Mouse (Mus musculus) limb, embryonic 12.5 days (tissue): ENCODE data around the gene Gm10840. TPM values are rescaled to one million over a fixed set of nuclear protein-coding genes. Genes with fewer than 3 reads are reported as not detected.

Source experiments
- ATAC-seq: fragments of 200-750 bp; cut with Nextera tagmentation; 2 replicates; pipeline ENCODE4 v1.8.0; 2017; ENCODE audit warnings: low read depth, moderate TSS enrichment; ENCODE audit not compliant: insufficient number of reproducible peaks, insufficient read depth, low FRiP score, low TSS enrichment
- H3K27ac ChIP-seq: fragments of 300-500 bp; sonication (generic); 2 replicates; pipeline ENCODE4 v1.5.1; 2016; ENCODE audit warnings: mild to moderate bottlenecking, moderate library complexity
- H3K27me3 ChIP-seq: fragments of 300-500 bp; sonication (generic); 2 replicates; pipeline ENCODE4 v1.6.1; 2016; ENCODE audit warnings: mild to moderate bottlenecking, moderate library complexity
- H3K36me3 ChIP-seq: fragments of 300-500 bp; sonication (generic); 2 replicates; pipeline ENCODE4 v1.6.1; 2016; ENCODE audit warnings: mild to moderate bottlenecking, moderate library complexity
- H3K4me1 ChIP-seq: fragments of 300-500 bp; sonication (generic); replicated peaks from 2 replicates; pipeline ENCODE4 v1.6.1; 2016
- H3K4me2 ChIP-seq: fragments of 300-500 bp; sonication (generic); 2 replicates; pipeline ENCODE4 v1.6.1; 2016; ENCODE audit warnings: mild to moderate bottlenecking, moderate library complexity
- H3K4me3 ChIP-seq: fragments of 300-500 bp; sonication (generic); replicated peaks from 2 replicates; pipeline ENCODE4 v1.5.1; 2016; ENCODE audit warnings: mild to moderate bottlenecking
- H3K9ac ChIP-seq: fragments of 300-500 bp; sonication (generic); replicated peaks from 2 replicates; pipeline ENCODE4 v1.6.1; 2016; ENCODE audit warnings: mild to moderate bottlenecking, moderate library complexity
- H3K9me3 ChIP-seq: fragments of 300-500 bp; sonication (generic); 2 replicates; pipeline ENCODE4 v1.6.1; 2016; ENCODE audit warnings: mild to moderate bottlenecking, moderate library complexity
- WGBS: fragments of 180-500 bp; shearing (Covaris S2); methylation state at CpG from one replicate; pipeline ENCODE4 v1.1.7; 2016; 5-methylcytosine and 5-hydroxymethylcytosine counted together
- polyA plus RNA-seq: library from polyadenylated mRNA; unstranded; fragments of >200 nt; fragmentation: Nextera tagmentation; extraction: Ambion mirVana; gene quantifications from 2 replicates; pipeline ENCODE4 v1.2.1, GENCODE M21; 2016

The Gm10840 gene
- polyA plus RNA-seq, 1 experiment from 2014 or later, result not detected

DNA sequence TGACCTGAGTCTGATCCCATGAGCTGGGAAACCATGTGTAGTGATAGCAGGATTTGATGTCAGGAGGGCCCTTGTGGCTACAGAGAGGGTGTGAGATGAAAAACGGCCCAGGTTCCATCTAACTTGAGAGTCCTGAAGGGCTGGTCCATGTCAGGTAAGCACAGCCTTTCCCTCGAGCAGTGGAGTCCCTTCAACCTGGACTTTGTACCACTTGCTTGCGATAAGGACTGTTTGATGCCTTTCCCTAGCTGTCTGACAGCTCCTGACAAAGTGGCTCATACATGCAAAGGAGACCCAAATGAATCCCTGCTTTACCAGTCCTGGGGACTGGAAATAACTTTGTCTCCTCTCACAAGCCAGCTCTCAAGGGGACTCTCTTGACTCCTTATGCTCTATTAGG is 9.4 kb upstream of the Gm10840 start:
- Histone ChIP-seq H3K4me1 (peaks cover 6% of the 10 kb centered on the region; the same call in 1 of the 2 replicates), H3K27ac (no peak overlapping the region), H3K27me3 (no peaks in the 10 kb centered on the region), H3K9ac (no peak overlapping the region), H3K4me2 (no peak overlapping the region), H3K4me3 (no peak overlapping the region), H3K36me3 (peaks cover 91% of the 10 kb centered on the region), H3K9me3 (no peaks in the 10 kb centered on the region)
- WGBS, result 84% methylated on average over 3 of the region's 3 CpGs
- no peak for ATAC-seq

DNA sequence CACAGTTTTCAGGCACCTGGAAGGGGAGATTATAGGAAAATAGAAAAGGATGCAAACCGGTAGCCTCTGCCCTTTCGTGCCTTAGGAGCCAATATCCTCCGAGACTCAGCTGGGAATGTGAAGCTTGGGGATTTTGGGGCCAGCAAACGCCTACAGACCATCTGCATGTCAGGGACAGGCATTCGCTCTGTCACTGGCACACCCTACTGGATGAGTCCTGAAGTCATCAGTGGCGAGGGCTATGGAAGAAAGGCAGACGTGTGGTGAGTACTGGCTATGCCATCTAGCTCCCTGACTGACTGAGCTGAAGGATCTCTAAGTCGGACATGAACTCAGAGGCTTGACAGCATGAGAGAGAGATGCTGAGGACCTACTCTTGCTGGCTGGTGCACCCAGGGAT is 8.5 kb upstream of the Gm10840 start:
- Histone ChIP-seq H3K9ac (no peak overlapping the region), H3K27ac (no peak overlapping the region), H3K36me3 (peaks cover 100% of the 10 kb centered on the region), H3K9me3 (no peaks in the 10 kb centered on the region), H3K4me3 (no peak overlapping the region), H3K4me2 (no peak overlapping the region), H3K27me3 (no peaks in the 10 kb centered on the region), H3K4me1 (peaks cover 10% of the 10 kb centered on the region)
- ATAC-seq, result no peak
- 83% methylated on average over 8 of the region's 8 CpGs for WGBS

DNA sequence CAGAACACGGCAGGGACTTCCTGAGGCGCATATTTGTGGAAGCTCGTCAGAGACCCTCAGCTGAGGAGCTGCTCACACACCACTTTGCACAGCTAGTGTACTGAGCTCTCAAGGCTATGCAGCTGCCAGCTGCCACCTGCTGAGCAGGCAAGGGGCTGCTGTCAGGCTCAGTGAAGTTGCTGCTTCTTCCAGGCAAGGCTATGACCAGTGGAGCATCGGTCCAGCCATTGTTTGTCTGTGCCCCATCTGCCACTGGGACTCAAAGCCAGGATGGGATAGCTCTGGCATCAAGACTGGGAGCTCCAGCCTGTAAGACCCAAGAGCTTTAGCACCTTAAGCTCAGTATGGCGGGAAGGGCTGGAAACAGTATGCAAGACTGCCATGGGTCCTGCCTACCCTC is 6.6 kb upstream of the Gm10840 start:
- H3K9ac ChIP-seq, result no peak overlapping the region
- H3K36me3 ChIP-seq, result peaks cover 97% of the 10 kb centered on the region
- H3K4me3 ChIP-seq, result no peak overlapping the region
- ATAC-seq, result no peak
- no peaks in the 10 kb centered on the region for H3K27me3 ChIP-seq
- peaks cover 28% of the 10 kb centered on the region for H3K4me1 ChIP-seq
- no peak overlapping the region for H3K4me2 ChIP-seq
- no peaks in the 10 kb centered on the region for H3K9me3 ChIP-seq
- WGBS, result 78% methylated on average over 5 of the region's 5 CpGs
- H3K27ac ChIP-seq, result no peak overlapping the region

DNA sequence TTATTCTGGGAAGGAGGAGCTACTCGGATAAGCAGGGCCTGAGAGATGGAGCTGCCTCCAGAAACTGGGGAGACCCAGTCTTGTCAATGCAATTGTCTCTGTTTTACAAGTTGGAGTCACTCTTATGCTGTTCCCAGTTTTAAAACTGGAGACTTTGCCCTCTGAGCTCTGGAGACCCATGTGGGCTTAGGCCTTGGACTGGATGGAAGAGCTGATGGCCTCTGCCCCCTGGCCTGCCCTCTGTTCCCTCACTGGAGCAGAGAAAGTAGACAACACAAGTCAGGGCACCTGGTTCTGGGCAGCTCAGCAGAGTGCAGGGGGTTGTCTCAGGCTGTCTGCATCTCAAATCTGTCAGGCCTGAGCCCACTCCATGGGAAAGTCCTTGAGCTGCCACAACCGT is 5.9 kb upstream of the Gm10840 start:
- Histone ChIP-seq H3K4me2 (no peak overlapping the region), H3K9me3 (no peaks in the 10 kb centered on the region), H3K27me3 (no peaks in the 10 kb centered on the region), H3K27ac (no peak overlapping the region), H3K36me3 (peaks cover 90% of the 10 kb centered on the region), H3K4me1 (peaks cover 31% of the 10 kb centered on the region), H3K9ac (no peak overlapping the region), H3K4me3 (no peak overlapping the region)
- 79% methylated on average over 2 of the region's 2 CpGs for WGBS
- no peak for ATAC-seq

DNA sequence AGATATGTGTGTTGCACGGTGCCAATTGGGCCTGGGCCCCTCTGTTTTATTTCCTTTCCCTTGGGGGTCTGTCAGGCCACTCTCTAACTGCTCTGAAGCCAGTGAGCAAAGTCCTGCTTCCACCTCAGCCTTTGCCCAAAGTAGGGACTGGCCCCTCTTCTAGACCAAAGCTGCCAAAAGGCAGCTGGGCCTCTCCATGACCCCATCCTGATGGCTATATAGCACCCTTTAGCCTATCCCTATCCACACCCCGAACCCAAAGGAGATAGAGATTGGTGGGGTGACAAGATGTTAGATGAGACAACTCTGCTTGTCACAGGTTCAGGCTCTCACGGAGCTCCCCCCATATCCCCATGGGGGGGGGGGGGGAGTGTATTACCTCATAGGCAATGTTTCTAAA is 4.9 kb upstream of the Gm10840 start:
- Histone ChIP-seq H3K4me3 (no peak overlapping the region), H3K9me3 (no peaks in the 10 kb centered on the region), H3K9ac (no peak overlapping the region), H3K4me2 (no peak overlapping the region), H3K36me3 (peaks cover 81% of the 10 kb centered on the region), H3K27me3 (no peaks in the 10 kb centered on the region), H3K27ac (peak overlapping the region; percentile 56), H3K4me1 (peaks cover 31% of the 10 kb centered on the region)
- 43% methylated on average over 3 of the region's 3 CpGs for WGBS
- no peak for ATAC-seq

DNA sequence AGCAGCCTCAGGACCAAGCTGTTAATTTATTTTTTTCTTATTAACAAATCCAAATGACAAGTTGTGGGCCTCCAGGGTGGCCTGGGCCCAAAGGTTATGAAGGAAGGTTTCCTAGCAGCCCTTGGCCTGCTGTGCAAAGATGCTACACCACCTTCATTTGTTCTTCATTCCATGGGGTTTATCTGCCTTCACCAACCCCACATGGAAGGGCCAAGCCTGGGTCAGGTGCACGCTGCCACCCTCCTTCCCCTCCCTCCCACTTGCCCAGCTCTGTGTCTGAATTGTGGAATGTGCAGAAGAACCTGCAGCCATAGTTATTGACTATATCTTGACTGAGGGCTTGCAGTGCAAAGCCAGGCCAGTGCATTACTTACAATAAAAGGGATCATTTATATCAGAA is 4.4 kb upstream of the Gm10840 start:
- Histone ChIP-seq H3K4me1 (peaks cover 36% of the 10 kb centered on the region), H3K4me3 (no peak overlapping the region), H3K27ac (peak overlapping the region; percentile 56; the same call in 1 of the 2 replicates), H3K9ac (no peak overlapping the region), H3K27me3 (no peaks in the 10 kb centered on the region), H3K9me3 (no peaks in the 10 kb centered on the region), H3K36me3 (peaks cover 76% of the 10 kb centered on the region), H3K4me2 (no peak overlapping the region)
- 81% methylated on average over 1 of the region's 1 CpGs for WGBS
- ATAC-seq, result no peak

DNA sequence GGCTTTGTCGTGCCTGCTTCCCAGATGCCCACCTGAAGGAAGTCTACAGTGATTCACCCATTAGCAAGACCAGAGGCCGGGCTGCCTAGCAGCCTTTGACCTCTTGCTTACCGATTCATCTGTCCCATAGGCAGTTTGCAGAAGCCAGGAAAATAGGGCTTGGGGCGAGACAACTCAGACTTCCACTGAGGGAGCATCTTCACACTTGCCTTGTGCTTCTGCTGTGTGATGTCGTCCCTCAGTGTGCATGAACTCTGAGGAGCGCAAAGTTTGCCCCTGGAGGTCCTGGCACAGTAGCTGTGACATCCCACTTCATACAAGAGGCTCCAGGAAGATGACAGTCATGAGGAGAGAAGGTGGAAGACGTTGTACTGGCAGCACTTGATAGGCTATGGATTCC is 3.5 kb upstream of the Gm10840 start:
- Histone ChIP-seq H3K9me3 (no peaks in the 10 kb centered on the region), H3K9ac (no peak overlapping the region), H3K4me1 (peaks cover 45% of the 10 kb centered on the region), H3K27ac (no peak overlapping the region), H3K4me2 (no peak overlapping the region), H3K4me3 (no peak overlapping the region), H3K27me3 (no peaks in the 10 kb centered on the region), H3K36me3 (peaks cover 67% of the 10 kb centered on the region)
- WGBS, result 87% methylated on average over 7 of the region's 7 CpGs
- no peak for ATAC-seq

DNA sequence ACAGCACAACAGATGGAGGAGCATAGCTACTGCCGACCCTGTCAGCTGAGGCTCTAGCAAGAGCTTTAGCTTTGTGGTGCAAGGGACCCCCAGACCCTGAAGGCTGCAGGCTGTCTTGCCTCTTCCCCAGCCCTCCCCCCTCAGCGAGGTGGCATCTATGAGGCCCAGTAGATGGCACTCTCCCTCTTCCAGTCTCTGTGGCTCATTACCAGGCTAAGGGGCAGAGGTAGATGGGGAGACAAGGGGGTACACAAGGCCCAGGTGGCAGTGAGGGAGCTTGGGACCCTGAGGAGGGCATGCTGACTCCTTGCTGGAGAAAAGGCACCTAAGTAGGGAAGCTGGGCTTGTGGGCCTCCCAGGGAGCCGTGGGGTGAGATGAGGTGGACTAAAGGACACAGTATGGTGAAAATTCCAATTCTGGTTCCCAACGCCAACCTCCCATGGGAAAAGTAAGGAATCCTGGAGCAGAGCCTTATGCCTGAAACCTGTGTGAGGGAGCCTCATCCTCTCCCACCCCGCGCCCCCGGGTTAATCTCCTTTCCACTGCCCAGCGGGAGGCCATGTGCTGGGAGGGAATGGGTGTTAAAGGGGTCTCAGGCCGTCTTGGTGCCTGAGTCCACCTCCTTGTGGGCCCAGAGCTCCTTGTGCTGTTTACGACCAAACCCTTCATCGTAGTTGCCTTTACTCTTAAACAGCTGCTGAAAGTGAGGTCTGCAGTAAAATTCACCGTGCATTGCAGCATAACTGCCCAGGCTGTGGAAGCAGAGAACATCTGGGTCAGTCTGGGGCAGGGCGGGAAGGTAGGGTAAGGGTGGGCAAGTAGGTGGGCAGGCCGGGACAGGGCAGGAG is 2.3 kb upstream of the Gm10840 start:
- peaks cover 67% of the 10 kb centered on the region for H3K36me3 ChIP-seq

DNA sequence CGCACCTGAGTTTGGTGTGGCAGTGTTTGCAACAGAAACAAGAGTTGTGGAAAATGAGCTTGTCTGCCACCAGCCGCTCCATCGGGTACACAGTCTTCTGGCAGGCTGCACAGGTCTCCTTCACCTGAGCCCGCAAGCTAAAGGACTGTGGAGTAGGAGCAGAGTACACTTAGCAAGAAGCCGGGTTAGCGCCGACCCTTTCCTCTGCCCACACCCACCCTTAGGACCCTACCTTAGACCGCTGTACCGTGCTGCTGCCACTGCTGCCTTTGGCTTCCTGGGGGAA is 1.8 kb upstream of the Gm10840 start:
- ATAC-seq, result peak; percentile 5
- 37% methylated on average over 9 of the region's 9 CpGs for WGBS
- Histone ChIP-seq H3K4me1 (peaks cover 47% of the 10 kb centered on the region), H3K4me2 (peak overlapping the region; percentile 95), H3K36me3 (peaks cover 67% of the 10 kb centered on the region), H3K27me3 (no peaks in the 10 kb centered on the region), H3K4me3 (peak overlapping the region; percentile 85), H3K9ac (peak overlapping the region; percentile 98), H3K9me3 (no peaks in the 10 kb centered on the region), H3K27ac (peak overlapping the region; percentile 100)

More for the DNA sequence above, 2.3 kb upstream of the Gm10840 start:
- Histone ChIP-seq H3K4me2 (peak overlapping the region; percentile 95), H3K27me3 (no peaks in the 10 kb centered on the region), H3K4me1 (peaks cover 47% of the 10 kb centered on the region), H3K9me3 (no peaks in the 10 kb centered on the region), H3K27ac (peak overlapping the region; percentile 100), H3K4me3 (peak overlapping the region; percentile 85), H3K9ac (peak overlapping the region; percentile 98)
- ATAC-seq, result no peak
- 50% methylated on average over 14 of the region's 14 CpGs for WGBS

DNA sequence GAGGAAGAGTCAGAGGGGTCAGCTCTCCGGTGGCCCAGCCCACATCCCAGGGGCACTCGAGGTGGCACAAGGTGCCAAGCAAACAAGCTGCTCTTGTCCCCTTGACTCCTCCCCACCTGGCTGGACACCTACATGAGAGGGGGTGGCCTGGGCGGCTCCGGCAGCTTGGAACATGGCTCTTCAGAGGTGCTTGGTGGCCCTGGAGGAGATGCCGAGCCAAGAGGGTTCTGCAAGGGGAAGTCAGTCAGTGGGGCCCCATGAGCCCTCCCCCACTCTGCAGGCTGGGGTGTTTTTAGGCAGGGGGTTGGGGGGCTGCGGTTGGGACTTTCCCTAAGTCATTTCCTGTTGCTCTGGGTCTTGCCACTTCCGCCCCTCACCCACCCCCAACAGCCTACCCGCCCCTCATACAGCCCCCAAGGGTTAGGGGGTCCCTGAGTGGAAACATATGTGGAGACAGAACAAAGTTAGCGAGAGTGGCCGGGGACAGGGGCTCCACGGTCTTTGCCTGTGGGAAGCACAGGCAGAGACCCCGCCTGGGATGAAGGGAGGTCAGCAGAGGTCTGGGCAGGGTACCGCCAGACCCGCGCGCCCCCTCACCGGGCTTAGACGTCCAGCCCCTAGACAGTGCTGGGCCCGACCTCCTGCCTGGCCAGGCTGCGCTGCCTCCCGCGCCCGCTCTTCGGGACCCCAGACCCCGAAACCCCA is 1.3 kb upstream of the Gm10840 start:
- Histone ChIP-seq H3K4me3 (peak overlapping the region; percentile 85), H3K4me1 (peaks cover 47% of the 10 kb centered on the region), H3K4me2 (peak overlapping the region; percentile 95), H3K36me3 (peaks cover 67% of the 10 kb centered on the region), H3K27me3 (no peaks in the 10 kb centered on the region), H3K9me3 (no peaks in the 10 kb centered on the region), H3K27ac (peak overlapping the region; percentile 100), H3K9ac (peak overlapping the region; percentile 98)
- peak; percentile 58 for ATAC-seq
- 3% methylated on average over 23 of the region's 25 CpGs for WGBS

DNA sequence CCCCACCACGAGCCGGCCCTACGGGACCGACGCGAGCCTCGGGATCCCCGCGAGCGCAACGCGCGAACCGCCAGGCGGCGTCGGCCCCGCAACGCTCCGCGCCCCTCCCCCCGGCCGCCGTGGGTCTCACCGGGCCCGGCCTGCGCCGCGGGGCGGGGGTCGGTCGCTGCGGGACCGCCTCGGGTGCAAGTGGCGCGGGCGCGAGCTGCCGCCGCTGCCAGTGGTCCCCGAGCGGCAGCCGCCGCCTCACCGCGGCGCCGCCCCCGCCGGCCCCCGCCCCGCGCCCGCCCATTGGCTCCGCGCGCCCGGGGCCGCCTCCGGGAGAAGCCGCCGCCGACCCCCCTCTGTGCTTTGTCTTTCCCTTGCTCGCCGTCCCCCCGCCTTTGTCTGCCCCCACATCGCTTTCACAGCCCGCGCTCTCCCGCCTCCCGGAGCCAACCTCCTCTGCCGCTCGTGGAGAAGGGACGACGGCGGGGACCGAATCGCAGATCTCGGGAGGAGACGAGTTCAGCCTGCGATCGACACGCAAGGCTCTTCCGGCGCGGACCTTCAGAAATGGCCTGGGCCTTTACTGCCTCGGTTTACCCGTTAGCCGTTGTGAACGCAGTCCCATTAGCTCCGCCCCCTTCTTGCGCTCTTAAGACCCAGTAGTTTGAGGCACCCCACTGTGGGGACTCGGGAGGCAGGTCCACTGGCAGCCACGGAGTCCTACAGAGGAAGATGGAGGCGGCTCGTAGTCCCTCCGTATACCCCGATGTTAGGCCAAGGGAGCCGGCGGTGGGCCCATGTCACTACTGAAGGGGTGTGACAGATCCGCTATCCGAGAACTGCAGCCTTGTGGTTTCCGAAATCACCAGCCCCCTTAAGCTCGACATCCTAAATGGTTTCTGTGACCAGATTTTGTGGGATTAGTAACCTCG is 469 bp upstream of the Gm10840 start:
- Histone ChIP-seq H3K9me3 (no peaks in the 10 kb centered on the region), H3K4me3 (peak overlapping the region; percentile 85), H3K4me1 (peaks cover 47% of the 10 kb centered on the region), H3K27ac (peak overlapping the region; percentile 100), H3K27me3 (no peaks in the 10 kb centered on the region), H3K9ac (peak overlapping the region; percentile 98), H3K36me3 (peaks cover 67% of the 10 kb centered on the region), H3K4me2 (peak overlapping the region; percentile 95)
- ATAC-seq, result peak; percentile 35
- WGBS, result under 1% methylated on average over 104 of the region's 106 CpGs
